Mouse (Mus musculus) embryonic facial prominence, embryonic 14.5 days (tissue): ENCODE measurements at regions not wholly inside any gene's neighbourhood (a gene's known extent, or its start where the extent isn't known, plus 50 kb on each side); places are given as distances from the start of the nearest gene placed in this dataset.

Experiments used
- ATAC-seq: fragments of 200-750 bp; cut with Nextera tagmentation; 2 replicates; pipeline ENCODE4 v1.8.0; 2017; ENCODE audit warnings: low read depth, moderate number of reproducible peaks, moderate TSS enrichment
- DNase-seq: peaks from one replicate; pipeline ENCODE4 v3.0.0-alpha.2; 2015; ENCODE audit warnings: low spot score
- H3K27ac ChIP-seq: fragments of 300-500 bp; sonication (generic); replicated peaks from 2 replicates; pipeline ENCODE4 v1.5.1; 2014; ENCODE audit warnings: low read depth, mild to moderate bottlenecking, low read length, moderate library complexity
- H3K27me3 ChIP-seq: fragments of 300-500 bp; sonication (generic); replicated peaks from 2 replicates; pipeline ENCODE4 v1.6.1; 2014; ENCODE audit warnings: low read length; ENCODE audit not compliant: control insufficient read depth, insufficient read depth
- H3K36me3 ChIP-seq: fragments of 300-500 bp; sonication (generic); 2 replicates; pipeline ENCODE4 v1.6.1; 2014; ENCODE audit warnings: low read length, mixed read lengths; ENCODE audit not compliant: control insufficient read depth, insufficient read depth
- H3K4me1 ChIP-seq: fragments of 300-500 bp; sonication (generic); 2 replicates; pipeline ENCODE4 v1.6.1; 2014; ENCODE audit warnings: antibody characterized with exemption, low read length; ENCODE audit not compliant: control insufficient read depth, insufficient read depth
- H3K4me2 ChIP-seq: fragments of 300-500 bp; sonication (generic); 2 replicates; pipeline ENCODE4 v1.6.1; 2014; ENCODE audit warnings: low read depth, mild to moderate bottlenecking, low read length, moderate library complexity, mixed read lengths
- H3K4me3 ChIP-seq: fragments of 300-500 bp; sonication (generic); 2 replicates; pipeline ENCODE4 v1.5.1; 2014; ENCODE audit warnings: low read depth, mild to moderate bottlenecking, low read length
- H3K9ac ChIP-seq: fragments of 300-500 bp; sonication (generic); 2 replicates; pipeline ENCODE4 v1.6.1; 2014; ENCODE audit warnings: low read depth, mild to moderate bottlenecking, low read length, moderate library complexity, mixed read lengths
- H3K9me3 ChIP-seq: fragments of 300-500 bp; sonication (generic); 2 replicates; pipeline ENCODE4 v1.6.1; 2016; ENCODE audit warnings: low read length; ENCODE audit not compliant: control insufficient read depth
- WGBS: fragments of 180-500 bp; shearing (Covaris S2); extraction: QIAGEN DNeasy Blood & Tissue Kit; methylation state at CpG from one replicate; pipeline ENCODE4 v1.1.7; 2014; 5-methylcytosine and 5-hydroxymethylcytosine counted together

- no peak overlapping the region for H3K27ac ChIP-seq
- no peaks in the 10 kb centered on the region for H3K27me3 ChIP-seq
- H3K4me1 ChIP-seq, result no peaks in the 10 kb centered on the region
- 71% methylated on average over 8 of the region's 8 CpGs for WGBS
- no peaks in the 10 kb centered on the region for H3K9me3 ChIP-seq
- no peaks in the 10 kb centered on the region for H3K36me3 ChIP-seq
- no peak overlapping the region for H3K4me3 ChIP-seq
- H3K4me2 ChIP-seq, result no peak overlapping the region
- ATAC-seq (no peak), DNase-seq (no peak)
- H3K9ac ChIP-seq, result no peak overlapping the region
These were observed 101.2 kb upstream of the Adra1d start for GRCm38 (mm10) chr2:131663199-131663809.

- Histone ChIP-seq H3K4me1 (0 out of 2 replicates have a peak, but pooled peaks cover 6% of the 10 kb centered on the region), H3K27ac (no peak overlapping the region), H3K9ac (no peak overlapping the region), H3K4me2 (no peak overlapping the region), H3K4me3 (no peak overlapping the region), H3K36me3 (no peaks in the 10 kb centered on the region), H3K9me3 (no peaks in the 10 kb centered on the region), H3K27me3 (no peaks in the 10 kb centered on the region)
- DNase-seq (peak; percentile 48), ATAC-seq (peak; percentile 62; the same call in 1 of the 2 replicates)
- WGBS, result 48% methylated on average over 5 of the region's 5 CpGs
These were observed 90.1 kb upstream of the Adra1d start for GRCm38 (mm10) chr2:131652197-131652596.

- Histone ChIP-seq H3K9ac (no peak overlapping the region), H3K36me3 (no peaks in the 10 kb centered on the region), H3K4me2 (no peak overlapping the region), H3K4me3 (no peak overlapping the region), H3K27ac (no peak overlapping the region), H3K4me1 (0 out of 2 replicates have a peak, but pooled peaks cover 6% of the 10 kb centered on the region), H3K27me3 (no peaks in the 10 kb centered on the region), H3K9me3 (no peaks in the 10 kb centered on the region)
- ATAC-seq, result no peak
- WGBS, result 65% methylated on average over 9 of the region's 9 CpGs
- no peak for DNase-seq
These were observed 88.6 kb upstream of the Adra1d start for GRCm38 (mm10) chr2:131650611-131651153.

GRCm38 (mm10) chr2:131644166-131644858, 82.2 kb upstream of the Adra1d start:
- Histone ChIP-seq H3K4me2 (no peak overlapping the region), H3K4me3 (no peak overlapping the region), H3K9ac (no peak overlapping the region), H3K4me1 (no peaks in the 10 kb centered on the region), H3K36me3 (no peaks in the 10 kb centered on the region), H3K27me3 (no peaks in the 10 kb centered on the region), H3K9me3 (no peaks in the 10 kb centered on the region), H3K27ac (no peak overlapping the region)
- DNase-seq, result no peak
- ATAC-seq, result no peak
- 74% methylated on average over 2 of the region's 2 CpGs for WGBS

GRCm38 (mm10) chr2:131642456-131642855, 80.4 kb upstream of the Adra1d start:
- H3K27ac ChIP-seq, result no peak overlapping the region
- H3K27me3 ChIP-seq, result no peaks in the 10 kb centered on the region
- WGBS, result 83% methylated on average over 3 of the region's 3 CpGs
- H3K4me3 ChIP-seq, result no peak overlapping the region
- H3K9me3 ChIP-seq, result no peaks in the 10 kb centered on the region
- no peaks in the 10 kb centered on the region for H3K36me3 ChIP-seq
- no peak overlapping the region for H3K9ac ChIP-seq
- H3K4me2 ChIP-seq, result no peak overlapping the region
- H3K4me1 ChIP-seq, result no peaks in the 10 kb centered on the region
- ATAC-seq (no peak), DNase-seq (no peak)

- no peak overlapping the region for H3K9ac ChIP-seq
- H3K4me1 ChIP-seq, result no peaks in the 10 kb centered on the region
- no peak overlapping the region for H3K27ac ChIP-seq
- H3K36me3 ChIP-seq, result no peaks in the 10 kb centered on the region
- WGBS, result 81% methylated on average over 3 of the region's 3 CpGs
- no peak overlapping the region for H3K4me3 ChIP-seq
- no peaks in the 10 kb centered on the region for H3K27me3 ChIP-seq
- ATAC-seq, result no peak
- no peaks in the 10 kb centered on the region for H3K9me3 ChIP-seq
- peak; percentile 26 for DNase-seq
- H3K4me2 ChIP-seq, result no peak overlapping the region
These were observed 77.0 kb upstream of the Adra1d start for GRCm38 (mm10) chr2:131638996-131639605.

GRCm38 (mm10) chr2:131635791-131636190, 73.7 kb upstream of the Adra1d start:
- DNase-seq (no peak), ATAC-seq (no peak)
- H3K4me1 ChIP-seq, result no peaks in the 10 kb centered on the region
- WGBS, result 67% methylated on average over 2 of the region's 2 CpGs
- H3K27me3 ChIP-seq, result no peaks in the 10 kb centered on the region
- no peak overlapping the region for H3K4me3 ChIP-seq
- no peak overlapping the region for H3K4me2 ChIP-seq
- H3K9ac ChIP-seq, result no peak overlapping the region
- H3K27ac ChIP-seq, result no peak overlapping the region
- H3K9me3 ChIP-seq, result no peaks in the 10 kb centered on the region
- no peaks in the 10 kb centered on the region for H3K36me3 ChIP-seq

GRCm38 (mm10) chr2:131617916-131618315, 55.8 kb upstream of the Adra1d start:
- no peaks in the 10 kb centered on the region for H3K36me3 ChIP-seq
- no peaks in the 10 kb centered on the region for H3K9me3 ChIP-seq
- no peak for ATAC-seq
- no peak overlapping the region for H3K27ac ChIP-seq
- H3K4me1 ChIP-seq, result no peaks in the 10 kb centered on the region
- H3K9ac ChIP-seq, result no peak overlapping the region
- H3K4me3 ChIP-seq, result no peak overlapping the region
- no peak overlapping the region for H3K4me2 ChIP-seq
- H3K27me3 ChIP-seq, result no peaks in the 10 kb centered on the region
- DNase-seq, result no peak
- WGBS, result 74% methylated on average over 4 of the region's 4 CpGs
